Mouse (Mus musculus): ENCODE results near the gene 2410137M14Rik.
"Not testable (repeated sequence)": the region's sequence is repeated elsewhere in the genome, so short reads cannot be mapped to it uniquely, and the experiment has no call there.

Gene 2410137M14Rik

DNA sequence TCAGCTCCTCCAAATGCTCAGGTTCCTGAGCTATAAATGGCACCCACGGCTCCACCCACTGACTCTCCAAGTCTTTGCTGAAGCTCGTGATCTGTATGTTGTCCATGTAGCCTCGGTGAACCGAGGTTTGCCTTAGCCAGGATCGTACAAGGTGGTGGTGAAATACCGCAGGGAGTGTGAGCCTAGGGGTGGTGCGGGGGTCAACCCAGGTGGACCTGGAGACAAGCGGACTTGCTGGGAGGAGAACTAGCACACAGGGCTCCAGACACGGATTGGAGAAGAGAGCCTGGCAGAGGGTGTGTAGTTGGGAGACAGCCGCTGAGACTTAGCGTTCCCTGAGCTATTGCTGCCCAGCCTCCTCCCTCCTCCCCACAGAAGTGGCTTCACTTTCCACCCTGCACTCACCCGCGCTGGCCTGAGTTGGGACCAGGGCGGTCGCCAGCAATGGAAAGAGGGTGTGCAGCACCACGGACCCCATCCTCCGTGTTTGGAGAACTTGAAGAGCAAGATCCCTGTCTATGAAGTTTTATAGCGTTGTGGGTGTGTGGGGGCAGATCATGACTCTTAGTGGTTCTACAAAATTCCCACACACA, at the start of gene 2410137M14Rik:
Gene 2410137M14Rik, minus strand, starts transcription at position 17 of the 593 bp plus-strand sequence.
- no peak for DNase-seq (ENCODE audit: low spot score)

DNA sequence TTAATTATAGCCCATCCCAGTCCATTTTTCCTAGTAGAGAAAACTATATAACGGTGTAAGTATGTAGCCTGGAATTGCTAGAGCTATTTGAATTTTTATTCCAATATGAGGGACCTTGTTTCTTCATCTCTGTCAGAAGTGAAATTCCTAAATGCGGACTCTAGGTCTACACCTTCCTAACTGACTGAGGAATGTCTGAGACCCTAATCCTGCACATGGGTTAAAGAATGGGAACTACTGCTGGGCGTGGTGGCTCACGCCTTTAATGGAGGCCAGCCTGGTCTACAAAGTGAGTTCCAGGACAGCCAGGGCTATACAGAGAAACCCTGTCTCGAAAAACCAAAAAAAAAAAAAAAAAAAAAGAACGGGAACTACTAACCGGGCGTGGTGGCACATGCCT, 48.1 kb upstream of the 2410137M14Rik start:
- no peak for DNase-seq (ENCODE audit: low spot score)

DNA sequence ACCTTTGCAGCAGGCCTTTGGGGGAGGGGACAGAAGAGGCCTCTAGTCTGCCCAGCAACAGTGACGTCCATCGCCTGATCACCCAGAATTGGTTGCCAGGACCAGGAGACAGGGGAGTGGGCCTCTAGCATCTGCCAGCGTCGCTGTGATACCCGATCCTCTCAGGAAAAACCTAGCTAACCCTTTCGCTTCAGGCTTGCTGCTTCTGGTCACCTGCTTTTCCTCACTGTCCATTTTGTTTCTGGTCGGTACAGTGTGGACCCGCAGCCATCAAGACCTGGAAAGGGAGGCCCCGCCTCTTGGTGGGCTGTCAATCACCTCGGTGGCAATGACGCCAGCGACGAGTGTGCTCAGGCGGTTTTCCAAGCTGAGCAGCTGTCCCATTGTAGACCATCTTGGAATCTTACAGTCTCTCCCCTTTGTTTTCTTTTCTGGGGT, 47.7 kb upstream of the 2410137M14Rik start:
- DNase-seq (ENCODE audit: low spot score), result peak; percentile 98

GRCm38 (mm10) chr17:37028212-37028611, 47.2 kb upstream of the 2410137M14Rik start:
- DNase-seq (ENCODE audit: low spot score), result no peak

DNA sequence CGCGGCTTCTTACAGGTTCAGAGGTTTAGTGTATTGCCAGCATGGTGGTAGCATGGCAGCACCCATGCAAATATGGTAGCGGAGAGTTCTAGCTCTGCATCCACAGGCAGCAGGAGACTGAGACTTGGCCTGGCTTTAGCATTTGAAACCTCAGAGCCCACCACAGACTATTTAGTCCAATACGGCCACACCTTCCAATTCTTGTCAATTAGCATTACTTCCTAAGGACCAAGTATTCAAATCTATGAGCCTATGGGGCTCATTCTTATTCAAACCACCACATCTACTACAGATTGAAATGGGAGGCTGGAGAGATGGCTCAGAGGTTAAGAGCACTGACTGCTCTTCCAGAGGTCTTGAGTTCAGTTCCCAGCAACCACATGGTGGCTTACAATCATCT, 46.4 kb upstream of the 2410137M14Rik start:
- no peak for DNase-seq (ENCODE audit: low spot score)

DNA sequence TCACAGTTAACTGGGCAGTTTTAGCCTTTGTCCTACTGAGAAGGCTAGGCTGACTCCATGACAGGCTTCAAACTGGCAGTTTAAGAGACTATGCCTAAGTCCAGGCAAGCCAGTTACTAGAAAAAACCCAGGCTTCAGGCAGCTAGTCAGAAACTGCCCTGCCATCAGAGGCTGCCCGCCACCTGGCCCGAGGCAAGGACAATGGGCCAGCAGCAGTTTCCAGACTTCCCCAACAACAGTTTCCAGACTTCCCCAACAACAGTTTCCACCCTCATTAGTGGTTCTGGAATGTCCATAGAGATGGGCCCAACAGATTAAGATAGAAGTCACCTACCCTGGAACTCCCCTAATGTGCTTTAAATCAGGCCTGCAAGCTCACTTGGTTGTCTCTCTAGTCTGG, 45.4 kb upstream of the 2410137M14Rik start:
- DNase-seq (ENCODE audit: low spot score), result no peak

DNA sequence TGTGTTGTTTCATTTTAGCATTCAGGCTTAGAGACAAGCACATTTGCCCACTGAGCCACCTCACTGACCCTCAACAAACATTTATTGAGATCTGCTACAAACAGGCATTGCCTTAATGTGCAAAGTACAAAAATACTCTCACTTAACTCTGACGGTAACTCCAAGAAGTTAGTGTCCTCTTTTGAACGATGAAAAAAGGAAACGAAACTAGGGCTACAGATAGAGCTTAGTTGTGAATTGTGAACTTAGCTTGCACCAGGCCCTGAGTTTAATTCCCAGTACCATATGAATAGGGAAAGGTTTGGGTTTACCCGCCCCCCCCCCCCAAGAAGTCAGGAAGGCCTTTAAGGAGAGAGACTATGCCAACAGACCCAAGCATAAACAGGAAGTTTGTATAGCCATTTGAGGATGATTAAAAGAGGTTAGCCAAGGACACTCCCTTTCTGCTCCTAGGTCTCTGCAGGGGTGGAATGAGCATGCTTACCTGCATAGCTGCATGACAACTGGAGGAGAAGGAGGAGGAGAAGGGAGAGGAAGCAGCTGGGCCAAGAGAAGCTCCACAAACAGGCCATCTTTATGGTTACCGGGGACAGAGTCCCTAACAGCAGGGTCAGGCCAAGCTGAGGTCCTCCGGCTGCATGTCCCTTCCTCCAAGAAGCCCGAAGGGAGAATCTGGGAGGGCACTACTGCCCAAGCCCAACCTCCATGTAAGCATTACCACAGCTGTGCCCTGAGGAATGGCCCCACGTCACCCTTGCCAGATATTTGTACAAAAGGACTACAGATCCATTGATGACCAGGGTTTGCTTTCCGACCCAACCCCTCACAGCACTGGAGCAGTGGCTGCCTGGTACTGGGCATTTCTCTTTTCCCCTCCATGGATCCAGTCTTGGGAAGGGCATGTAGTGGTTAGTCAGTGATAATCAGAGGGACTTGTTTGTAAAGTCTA, 41.9 kb upstream of the 2410137M14Rik start, which contains the start of gene Mog:
Gene Mog, minus strand, starts transcription at position 771 of the 949 bp plus-strand sequence.
- no peak for DNase-seq (ENCODE audit: low spot score)

DNA sequence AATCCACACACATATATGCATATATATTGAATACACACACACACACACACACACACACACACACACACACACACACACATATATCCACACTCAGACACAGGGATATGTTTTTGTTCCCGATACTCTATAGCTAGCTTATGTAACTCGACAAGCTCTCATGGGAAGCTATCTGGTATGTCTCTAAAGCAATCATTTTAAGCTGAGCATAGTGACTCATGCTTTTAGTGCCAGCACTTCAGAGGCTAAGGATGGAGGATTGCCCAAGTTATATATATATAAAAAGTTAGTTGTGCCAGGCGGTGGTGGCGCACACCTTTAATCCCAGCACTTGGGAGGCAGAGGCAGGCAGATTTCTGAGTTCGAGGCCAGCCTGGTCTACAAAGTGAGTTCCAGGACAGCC, 38.2 kb upstream of the 2410137M14Rik start:
- DNase-seq (ENCODE audit: low spot score), result not testable (repeated sequence)

DNA sequence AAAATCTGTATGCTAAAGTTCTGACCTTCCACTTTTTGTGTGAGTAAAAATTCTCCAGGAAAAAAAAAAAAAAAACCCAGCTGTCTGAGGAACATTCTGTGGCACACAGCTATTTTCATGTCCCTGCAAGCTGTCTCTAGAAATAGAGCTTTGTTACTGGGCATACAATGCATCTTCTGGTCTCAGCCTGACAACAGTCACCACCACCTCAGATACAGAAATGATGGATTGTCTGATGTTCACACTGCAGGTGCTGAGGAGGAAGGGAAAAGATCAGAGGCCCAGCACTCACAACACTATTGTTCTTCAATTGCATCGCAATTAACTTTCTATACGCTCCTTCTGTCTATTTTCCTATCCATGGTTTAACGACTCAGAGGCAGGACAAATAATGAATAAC, 37.3 kb upstream of the 2410137M14Rik start:
- no peak for DNase-seq (ENCODE audit: low spot score)

DNA sequence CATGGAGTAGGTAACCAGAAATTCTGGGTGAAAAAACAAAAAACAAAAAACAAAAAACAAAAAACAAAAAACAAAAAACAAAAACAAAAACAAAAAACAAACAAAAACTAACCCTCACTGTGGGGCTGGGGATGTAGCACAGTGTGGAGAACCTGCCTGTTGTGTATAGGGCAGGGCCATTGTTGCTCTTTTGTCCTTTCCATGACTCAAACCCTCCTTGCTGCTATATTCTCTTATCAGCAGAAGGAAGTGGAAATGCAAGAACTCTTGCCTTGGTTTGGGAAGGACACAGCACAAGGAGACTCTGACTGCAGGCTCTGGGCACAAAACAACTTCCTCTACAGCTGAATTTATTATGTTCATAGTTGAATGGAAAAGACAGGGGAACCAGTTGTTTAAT, 35.3 kb upstream of the 2410137M14Rik start:
- DNase-seq (ENCODE audit: low spot score), result no peak

- DNase-seq (ENCODE audit: low spot score), result no peak
Observed at GRCm38 (mm10) chr17:37012141-37012540, 31.1 kb upstream of the 2410137M14Rik start.

DNA sequence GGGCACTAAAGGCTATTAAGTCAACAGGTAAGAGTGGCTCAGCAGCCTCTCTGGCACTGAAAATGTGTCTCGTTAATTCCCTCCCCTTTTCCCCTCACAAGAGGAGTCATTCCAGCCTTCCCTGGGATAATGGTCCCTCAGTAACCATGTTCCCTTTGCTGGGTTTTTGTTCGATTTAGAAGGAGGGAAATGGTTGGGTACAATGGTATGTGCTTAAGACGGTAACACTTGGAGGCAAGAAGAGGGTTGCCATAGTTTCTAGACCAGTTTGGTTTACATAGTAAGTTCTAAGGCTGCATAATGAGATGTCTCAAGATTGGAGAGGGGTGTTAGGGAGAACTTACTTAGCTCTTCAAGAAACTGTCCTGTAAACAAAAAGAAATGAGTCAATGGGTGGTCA, 30.7 kb upstream of the 2410137M14Rik start:
- no peak for DNase-seq (ENCODE audit: low spot score)

DNA sequence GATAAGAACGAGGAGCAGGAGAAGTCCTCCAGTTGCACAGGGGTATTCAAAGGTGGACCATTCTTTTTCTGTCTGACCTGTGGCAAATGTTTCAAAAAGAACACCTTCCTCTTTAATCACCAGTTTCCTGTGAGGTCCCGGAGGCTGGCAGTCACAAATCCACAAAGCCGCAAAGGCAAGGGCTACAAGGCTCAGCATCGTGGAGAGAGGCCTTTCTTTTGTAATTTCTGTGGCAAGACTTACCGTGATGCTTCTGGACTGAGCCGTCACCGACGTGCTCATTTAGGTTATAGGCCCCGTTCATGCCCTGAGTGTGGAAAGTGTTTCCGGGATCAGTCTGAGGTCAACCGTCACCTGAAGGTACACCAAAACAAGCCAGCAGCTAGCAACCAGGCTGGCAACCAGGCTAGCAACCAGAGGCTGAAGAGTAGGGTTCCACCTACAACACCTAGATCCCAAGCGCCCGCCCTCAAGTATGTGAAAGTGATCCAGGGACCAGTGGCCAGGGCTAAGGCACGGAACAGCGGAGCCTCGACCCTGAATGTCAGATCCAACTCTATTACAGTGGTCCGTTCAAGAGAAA, 28.5 kb upstream of the 2410137M14Rik start:
- no peak for DNase-seq (ENCODE audit: low spot score)

- DNase-seq (ENCODE audit: low spot score), result no peak
Observed at GRCm38 (mm10) chr17:37008161-37008560, 27.1 kb upstream of the 2410137M14Rik start.

GRCm38 (mm10) chr17:37003366-37003765, 22.3 kb upstream of the 2410137M14Rik start:
- DNase-seq (ENCODE audit: low spot score), result no peak

DNA sequence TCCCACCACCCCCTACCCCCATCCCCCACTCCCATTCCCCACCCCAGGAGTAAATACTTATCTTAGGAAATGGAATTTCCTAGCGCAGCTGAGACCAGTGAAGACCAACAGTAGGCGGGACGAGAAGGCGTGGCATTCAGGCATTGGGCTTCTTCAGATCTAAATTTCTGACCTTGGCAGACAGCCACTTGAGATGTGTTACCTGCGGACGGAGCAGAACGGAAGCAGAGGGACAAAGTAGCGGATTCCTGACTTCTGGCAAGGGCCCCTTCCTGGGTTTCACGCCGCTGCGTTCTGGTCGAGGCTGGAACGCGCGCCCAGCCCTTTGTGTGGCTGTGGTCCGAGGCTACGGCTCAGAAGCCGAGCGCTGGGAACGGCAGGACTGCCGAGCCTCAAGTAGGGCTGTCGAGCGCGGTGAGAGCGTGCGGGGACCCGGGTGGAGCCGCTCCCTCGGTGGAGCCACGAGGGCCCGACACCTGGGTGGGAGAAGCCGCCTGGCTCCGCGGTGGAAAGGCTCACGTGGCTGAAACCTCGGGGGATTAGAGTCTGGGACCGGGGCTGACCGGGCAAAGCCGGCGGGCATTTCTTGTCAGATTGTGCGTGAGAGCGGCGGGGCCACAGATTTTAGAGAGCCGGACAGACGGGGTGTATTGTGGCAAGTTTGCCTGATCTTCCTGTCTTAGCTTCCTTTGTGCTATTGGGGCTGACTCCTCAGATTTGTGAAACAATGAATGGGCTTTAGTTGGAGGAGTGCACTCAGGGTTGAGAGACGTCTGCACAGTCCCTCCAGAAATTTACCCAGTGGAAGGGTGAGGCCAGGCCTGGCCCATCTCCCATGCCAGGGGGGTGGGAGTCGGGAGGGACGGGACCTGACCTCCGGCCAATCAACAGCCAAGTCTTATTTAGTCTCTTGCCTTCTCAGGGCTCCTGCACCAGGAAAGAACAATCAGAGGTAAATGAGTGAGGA, 21.6 kb upstream of the 2410137M14Rik start:
- DNase-seq (ENCODE audit: low spot score), result peak; percentile 92

- no peak for DNase-seq (ENCODE audit: low spot score)
Observed at GRCm38 (mm10) chr17:37000863-37001262, 19.8 kb upstream of the 2410137M14Rik start, which contains the start of gene Zfp57. Zfp57 (plus strand) TSS chr17:37001163.

GRCm38 (mm10) chr17:36998477-36998876, 17.4 kb upstream of the 2410137M14Rik start:
- DNase-seq (ENCODE audit: low spot score), result no peak

DNA sequence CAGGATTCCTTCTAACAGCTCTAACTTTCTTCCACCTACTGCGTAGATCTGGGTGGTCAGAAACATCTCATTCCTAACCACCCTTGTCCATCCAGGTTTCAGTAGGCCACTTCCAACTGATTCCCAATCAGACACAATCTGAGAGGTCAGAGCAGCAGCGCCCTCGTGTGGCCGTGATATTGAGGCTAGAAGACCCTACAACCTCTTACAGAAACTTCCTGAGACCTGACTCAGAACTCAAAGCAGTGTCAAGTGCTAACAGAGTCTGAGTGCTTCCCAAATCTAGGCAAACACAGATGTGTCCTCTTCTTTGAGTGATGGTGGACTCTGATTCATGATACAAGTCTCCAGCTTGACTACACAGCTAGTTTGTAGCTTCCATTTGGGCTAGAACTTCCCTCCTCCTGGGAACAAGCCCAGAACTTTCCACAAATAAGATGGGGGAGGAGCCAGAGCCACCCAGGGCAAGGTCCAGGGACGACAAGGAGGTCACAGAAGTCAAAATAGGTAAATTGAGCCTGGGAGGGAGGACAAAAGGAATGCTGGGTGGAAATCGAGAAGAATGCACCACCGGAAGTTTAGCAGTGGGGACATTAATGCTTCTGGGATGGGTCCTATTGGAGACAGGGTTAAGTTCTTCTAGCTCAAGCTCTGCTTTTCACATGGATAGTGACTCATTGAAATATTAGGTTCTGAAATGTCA, 16.1 kb upstream of the 2410137M14Rik start:
- peak; percentile 96 for DNase-seq (ENCODE audit: low spot score)

GRCm38 (mm10) chr17:36995448-36995847, 14.4 kb upstream of the 2410137M14Rik start:
- no peak for DNase-seq (ENCODE audit: low spot score)

DNA sequence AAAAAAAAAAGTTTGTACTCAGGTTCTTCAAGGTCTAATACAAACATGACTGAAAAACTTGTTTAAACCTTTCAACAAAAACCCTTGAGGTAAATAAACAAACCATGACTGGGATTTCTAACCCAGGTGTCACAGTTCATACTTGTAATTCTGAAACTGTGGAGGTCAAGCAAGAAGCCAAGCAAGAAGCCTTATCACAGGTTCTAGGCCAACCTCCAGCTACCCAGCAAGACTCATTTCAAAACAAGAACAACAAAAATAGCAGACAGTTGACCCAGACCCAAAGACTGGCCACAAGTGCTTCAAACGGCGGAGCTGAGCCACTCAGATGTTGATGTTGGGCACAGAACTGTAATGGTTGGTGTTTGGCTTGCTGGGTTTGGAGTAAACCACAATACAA, 13.5 kb upstream of the 2410137M14Rik start:
- no peak for DNase-seq (ENCODE audit: low spot score)

All from embryo, embryonic 10 days (tissue).